Mouse (Mus musculus) cerebellum, adult 9-11 months (tissue): ENCODE results near the gene Ctr9.
A peak's percentile ranks its signal among the peaks of the same experiment; 100 is the strongest.

ENCODE experiments used
- DNase-seq: peaks from one replicate; pipeline ENCODE4 v3.0.0; 2022

The Ctr9 gene

DNA sequence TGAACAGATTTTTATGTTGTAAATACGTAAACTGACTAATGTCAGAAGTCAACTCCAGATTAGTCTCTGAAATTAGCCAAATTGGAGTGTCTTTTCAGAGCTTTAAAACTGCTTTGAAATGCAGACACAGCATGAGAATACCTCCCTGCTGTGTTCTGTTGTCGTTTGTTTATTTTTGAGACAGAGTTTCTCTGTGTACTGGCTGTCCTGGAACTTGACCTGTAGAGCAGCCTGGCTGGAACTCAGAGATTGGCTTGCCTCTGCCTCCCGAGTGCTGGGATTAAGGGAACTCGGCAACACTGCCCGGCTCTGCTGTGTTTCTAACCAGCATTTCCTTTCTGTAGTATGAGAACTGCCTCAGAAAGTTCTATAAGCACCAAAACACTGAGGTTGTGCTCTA is 20.2 kb downstream of the Ctr9 start:
- no peak for DNase-seq

DNA sequence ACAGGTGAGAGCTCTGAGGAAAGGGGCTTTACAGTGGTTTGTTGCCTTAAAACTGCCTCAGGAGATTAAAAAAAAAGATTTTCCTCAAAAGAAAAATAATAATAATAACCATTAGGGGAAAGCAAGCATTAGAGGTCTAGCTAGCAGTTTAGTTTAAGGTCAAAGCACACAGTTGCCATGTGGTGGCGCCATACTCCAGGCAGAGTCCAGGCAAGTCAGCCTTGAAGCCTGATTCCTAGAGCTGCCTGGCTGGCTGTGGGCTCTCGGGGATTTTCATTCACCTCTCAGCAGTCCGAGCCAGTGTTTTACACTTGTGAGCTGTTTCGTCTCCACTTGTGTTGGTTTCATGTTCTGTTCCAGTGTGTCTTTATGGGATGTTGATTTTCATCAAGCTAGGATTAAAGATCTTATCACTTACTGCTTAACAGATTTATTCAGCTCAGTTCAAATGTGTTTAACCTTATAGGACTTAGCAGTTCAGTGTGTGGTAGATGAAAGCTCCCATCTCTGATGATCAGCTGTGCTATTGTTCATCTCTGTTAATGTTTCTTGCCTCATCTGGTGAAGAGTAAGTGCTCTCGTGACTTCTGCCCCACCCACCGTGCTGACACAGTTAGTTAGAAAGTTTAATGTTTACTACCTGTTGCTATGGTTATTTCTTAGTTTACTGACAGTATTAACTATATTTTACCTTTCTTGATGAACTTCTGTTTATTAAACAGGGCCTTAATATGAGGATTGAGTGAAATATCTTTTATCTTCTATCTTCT is 21.1 kb downstream of the Ctr9 start:
- DNase-seq, result peak; percentile 40

GRCm38 (mm10) chr7:111055221-111055620 is 26.5 kb downstream of the Ctr9 start:
- no peak for DNase-seq

- no peak for DNase-seq
These were observed 27.4 kb downstream of the Ctr9 start for GRCm38 (mm10) chr7:111055984-111056657.

- DNase-seq, result no peak
These were observed 30.8 kb downstream of the Ctr9 start for GRCm38 (mm10) chr7:111059527-111059926.

GRCm38 (mm10) chr7:111062971-111063370 is 34.2 kb downstream of the Ctr9 start:
- DNase-seq, result no peak

DNA sequence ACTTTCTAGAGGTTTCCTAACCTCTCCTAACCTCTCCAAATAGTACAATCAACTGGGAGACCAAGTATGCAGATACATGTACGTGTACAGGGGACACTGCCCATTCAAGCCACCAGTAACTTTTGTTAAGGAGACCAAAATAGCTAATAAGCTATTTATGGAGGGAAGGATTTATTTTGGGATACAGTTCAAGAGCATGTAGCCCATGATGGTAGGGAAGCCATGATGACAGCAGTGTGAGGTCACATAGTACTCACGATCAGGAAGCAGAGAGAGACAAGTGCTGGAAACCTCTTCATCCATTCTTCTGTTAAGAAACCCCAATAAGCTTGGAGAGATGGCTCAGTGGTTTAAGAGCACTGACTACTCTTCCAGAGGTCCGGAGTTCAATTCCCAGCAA is 39.4 kb downstream of the Ctr9 start:
- DNase-seq, result no peak

DNA sequence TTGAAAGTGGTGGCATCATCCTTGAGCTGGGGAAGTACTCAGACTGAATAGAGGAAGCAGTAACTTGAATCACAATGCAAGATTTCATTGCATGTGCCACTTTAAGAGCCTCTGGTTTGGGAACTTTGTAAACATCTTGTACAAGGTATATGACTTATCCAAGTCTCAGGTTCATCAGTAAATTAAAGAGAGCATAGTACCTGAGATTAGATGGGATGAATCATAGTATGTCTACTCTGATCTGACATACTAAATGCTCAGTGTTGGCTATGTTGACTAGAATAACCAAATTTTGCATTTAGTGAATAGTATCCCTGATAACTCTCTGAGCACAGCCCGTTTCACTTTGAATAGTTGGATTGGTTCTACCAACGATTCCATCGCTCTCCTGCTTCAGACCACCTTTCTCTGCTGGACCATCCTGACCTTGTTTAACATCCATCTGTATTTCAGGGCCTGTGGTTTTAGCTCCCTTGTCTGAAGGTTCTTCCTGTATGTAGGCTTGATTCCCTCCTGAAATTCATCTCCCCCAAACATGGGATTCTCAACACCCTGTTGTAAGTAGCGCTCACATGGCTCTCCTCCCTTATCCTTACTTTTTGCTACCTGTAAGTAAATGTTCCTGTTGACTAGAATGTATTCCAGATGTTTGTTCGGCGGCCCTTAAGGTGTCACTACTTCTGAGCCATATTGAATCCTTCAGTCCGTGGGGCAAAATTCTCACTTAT is 40.9 kb downstream of the Ctr9 start:
- DNase-seq, result no peak

DNA sequence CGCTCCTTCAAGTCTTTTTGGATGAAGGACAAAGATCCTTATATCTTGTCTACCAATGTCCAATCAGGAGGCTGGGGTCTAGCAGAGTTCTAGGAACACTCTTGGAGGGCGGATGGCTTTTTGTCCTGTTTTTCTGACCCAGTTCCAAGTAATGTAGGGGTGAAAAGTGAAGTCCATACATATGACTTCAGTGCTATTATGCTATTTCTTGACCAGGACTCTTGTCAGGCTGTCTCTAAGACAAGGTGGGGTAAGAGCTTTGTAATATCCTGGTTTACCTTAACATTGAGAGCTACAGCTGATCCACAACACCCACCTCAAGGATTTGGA is 41.4 kb downstream of the Ctr9 start:
- DNase-seq, result no peak

DNA sequence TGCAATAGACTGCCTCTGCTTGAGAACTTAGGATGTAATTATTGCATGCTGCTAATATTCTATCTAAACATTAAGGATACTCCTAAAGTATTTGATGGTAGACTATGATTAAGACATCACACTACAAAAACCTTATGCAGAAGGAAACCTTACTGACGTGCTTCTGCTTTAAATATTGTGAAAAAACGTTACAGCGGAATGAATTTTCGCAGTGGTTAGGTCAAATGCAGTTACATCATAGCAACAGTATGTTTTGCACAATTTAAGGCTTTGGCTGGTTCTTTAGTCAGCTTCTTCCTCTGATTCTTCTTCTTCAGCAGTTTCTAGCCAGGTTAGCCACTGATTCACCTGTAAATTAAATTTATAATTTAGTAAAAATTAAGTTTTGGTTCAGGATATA is 43.7 kb downstream of the Ctr9 start:
- no peak for DNase-seq

GRCm38 (mm10) chr7:111075288-111075687 is 46.5 kb downstream of the Ctr9 start:
- no peak for DNase-seq

- no peak for DNase-seq
These were observed 49.5 kb downstream of the Ctr9 start for GRCm38 (mm10) chr7:111078271-111078670.

- DNase-seq, result no peak
These were observed 51.3 kb downstream of the Ctr9 start for GRCm38 (mm10) chr7:111080026-111080425.

- DNase-seq, result no peak
These were observed 52.1 kb downstream of the Ctr9 start for GRCm38 (mm10) chr7:111080876-111081275.

DNA sequence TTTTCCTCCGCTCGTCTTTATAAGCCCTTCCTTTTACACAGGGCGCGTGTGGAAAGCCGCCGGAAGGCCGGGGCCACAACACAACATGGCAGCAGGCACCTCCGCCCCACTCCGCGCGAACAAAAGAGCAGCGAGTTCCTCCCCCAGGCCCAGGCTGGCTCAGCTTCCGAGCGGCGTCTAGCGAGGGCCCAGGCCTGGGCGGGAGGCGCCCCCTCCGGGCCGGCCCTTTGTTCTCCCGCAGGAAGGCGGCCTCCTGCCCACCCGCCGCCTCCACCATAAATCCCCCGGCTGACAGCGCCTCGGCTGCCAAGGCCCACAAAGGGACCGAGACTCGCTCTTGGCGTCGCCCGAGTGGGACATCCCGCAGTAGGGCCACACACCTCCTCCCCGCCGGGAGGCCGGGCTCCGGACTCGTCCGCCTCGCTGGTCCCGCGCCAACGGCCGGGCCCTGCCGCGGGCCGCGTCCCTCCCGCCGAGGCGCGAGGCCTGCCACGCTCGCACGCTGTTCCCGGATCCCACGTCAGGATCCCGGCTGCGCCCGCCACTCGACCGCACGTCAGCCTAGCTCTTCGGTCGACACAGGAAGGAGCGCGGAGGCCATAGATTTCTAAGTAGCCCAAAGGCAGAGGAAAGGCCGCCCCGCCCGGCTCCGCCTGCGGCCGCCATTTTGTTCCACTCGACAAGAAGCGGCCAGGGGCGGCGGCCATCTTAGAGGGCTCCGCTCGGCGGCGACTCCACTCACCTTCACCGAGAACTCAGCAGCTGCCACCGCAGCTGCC is 53.5 kb downstream of the Ctr9 start:
- peak; percentile 88 for DNase-seq

DNA sequence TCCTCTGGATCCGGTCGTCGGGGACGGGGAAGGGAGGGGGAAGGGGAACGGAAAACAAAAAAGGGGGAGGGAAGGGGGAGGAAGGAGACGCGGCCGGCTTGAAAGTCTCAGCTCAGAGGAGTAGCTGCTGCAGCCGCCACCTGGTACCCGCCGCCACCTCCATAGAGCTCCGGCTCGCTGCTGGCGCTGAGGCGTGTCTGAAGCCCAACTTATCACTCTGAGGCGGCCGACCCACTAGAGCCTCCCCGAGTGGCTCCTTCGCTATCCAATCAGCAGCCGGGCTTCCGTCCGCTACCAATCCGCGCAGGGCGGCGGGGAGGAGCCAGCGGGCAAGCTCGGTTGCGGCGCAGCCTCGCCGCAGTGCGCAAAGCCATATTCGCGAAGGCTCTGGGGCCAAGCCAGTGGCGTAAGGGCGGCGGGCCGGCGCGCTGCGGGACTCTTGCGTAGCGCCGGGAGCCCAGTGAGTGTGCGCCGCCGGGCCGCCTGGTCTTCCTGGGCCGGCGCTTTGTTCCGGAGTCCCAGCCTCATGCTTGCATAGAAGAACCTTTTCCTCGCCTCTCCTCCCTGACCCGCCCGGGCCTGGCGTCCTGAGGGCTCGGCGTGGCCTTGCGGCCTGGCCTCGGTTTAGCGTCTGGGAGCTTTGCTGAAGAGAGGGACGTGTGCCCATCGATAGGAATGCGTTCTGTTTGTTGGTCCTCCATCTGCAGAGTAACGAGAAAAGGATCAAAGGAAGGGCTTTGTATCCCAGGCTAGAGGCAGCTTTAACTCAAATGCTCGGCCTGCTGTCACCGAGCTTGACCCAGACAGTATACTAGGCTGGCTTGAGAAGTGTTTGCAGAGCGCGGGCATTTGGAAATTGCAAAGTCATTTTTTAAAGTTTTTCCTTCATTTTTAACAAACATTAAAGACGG is 54.3 kb downstream of the Ctr9 start, which contains the start of gene Eif4g2:
Eif4g2 (minus strand) TSS at position 209 of the 911 bp plus-strand sequence.
- DNase-seq, result peak; percentile 99

DNA sequence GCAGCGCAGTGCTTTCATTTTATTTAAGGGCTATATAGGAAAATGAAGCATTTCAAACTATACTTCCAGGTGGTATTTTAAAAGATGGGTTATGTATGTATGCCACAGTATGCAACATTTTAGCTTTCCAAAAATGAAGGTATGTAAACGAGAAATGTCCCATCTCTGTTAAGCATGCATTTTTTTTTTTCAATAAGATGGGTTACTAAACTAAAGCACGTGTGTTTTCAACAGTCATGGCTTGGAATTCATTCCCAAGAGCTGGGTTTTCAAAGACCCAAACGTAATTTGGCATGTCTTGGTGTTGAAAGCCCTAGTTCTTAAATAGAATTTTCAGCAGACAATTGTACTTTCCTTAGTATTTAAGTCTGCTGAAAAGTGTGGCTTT is 55.0 kb downstream of the Ctr9 start:
- DNase-seq, result no peak

- no peak for DNase-seq
These were observed 55.7 kb downstream of the Ctr9 start for GRCm38 (mm10) chr7:111084443-111084842.

- DNase-seq, result no peak
These were observed 56.4 kb downstream of the Ctr9 start for GRCm38 (mm10) chr7:111085153-111085552.

DNA sequence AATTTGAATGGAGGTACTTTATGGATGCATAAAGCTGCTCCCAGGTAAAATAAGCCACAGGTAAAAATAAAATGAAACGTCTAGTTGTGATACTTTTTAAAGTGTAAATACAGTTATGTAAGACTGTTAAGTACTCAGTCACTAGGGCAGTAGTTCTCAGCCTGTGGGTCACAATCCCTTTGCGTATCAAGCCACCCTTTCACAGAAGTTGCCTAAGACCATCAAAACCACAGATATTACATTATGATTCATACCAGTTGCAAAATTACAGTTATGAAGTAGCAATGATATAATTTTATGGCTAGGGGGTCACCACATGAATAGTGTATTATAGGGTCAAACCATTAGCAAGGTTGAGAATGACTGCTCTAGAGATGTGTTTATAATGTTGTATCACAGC is 66.4 kb downstream of the Ctr9 start:
- DNase-seq, result no peak

DNA sequence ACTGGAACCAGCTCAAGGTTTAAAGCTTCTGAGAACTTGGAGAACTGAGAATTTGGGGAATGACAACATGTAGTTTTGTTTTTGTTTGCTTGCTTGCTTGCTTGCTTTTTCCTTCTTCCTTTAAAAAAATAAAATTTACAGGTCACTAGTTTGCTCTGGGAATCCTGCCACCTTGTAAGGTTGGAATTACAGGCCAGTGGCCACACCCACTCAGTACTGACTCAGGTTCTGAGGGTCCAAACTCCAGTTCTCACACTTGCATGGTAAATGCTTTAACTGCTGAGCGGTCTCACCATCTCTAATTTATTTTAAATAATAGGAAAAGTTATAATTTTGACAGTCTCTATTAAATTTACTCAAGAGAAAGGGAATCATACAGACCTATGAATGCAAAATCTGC is 69.4 kb downstream of the Ctr9 start:
- DNase-seq, result no peak
